Mouse (Mus musculus) ES-E14 (cell line): Measurements from ENCODE around the gene Gm38392. TPM values are rescaled to one million over a fixed set of nuclear protein-coding genes. Genes with fewer than 3 reads are reported as not detected.

Source experiments
- DNase-seq: peaks from one replicate; pipeline ENCODE4 v3.0.0-alpha.2; 2013; ENCODE audit warnings: low read depth, low spot score
- H3K27ac ChIP-seq: 2 replicates; pipeline ENCODE4 v1.5.1; 2012; ENCODE audit warnings: low read depth, mild to moderate bottlenecking, low read length, moderate library complexity, mixed read lengths; ENCODE audit not compliant: poor library complexity, insufficient read depth, severe bottlenecking
- H3K36me3 ChIP-seq: 2 replicates; pipeline ENCODE4 v1.6.1; 2012; ENCODE audit warnings: mild to moderate bottlenecking, low read length, moderate library complexity, mixed read lengths; ENCODE audit not compliant: control insufficient read depth, poor library complexity, insufficient read depth, severe bottlenecking
- H3K4me1 ChIP-seq, 2 experiments: fragments of 150-350 bp in 1 of 2; sonication (generic) in 1 of 2; 2 replicates each; pipeline ENCODE4 v1.6.1; 2012; ENCODE audit warnings: low read length in 2 of 2, mild to moderate bottlenecking in 1 of 2, mixed read lengths in 1 of 2; ENCODE audit not compliant: control insufficient read depth in 2 of 2, insufficient read depth in 2 of 2, poor library complexity in 1 of 2
- H3K4me3 ChIP-seq, 2 experiments: fragments of 150-350 bp in 1 of 2; sonication (generic) in 1 of 2; 2 replicates each; pipeline ENCODE4 v1.5.1; 2012; ENCODE audit warnings: low read length in 2 of 2, low read depth in 1 of 2, mild to moderate bottlenecking in 1 of 2, mixed read lengths in 1 of 2; ENCODE audit not compliant: insufficient read depth in 1 of 2, poor library complexity in 1 of 2, severe bottlenecking in 1 of 2
- H3K9ac ChIP-seq: 2 replicates; pipeline ENCODE4 v1.6.1; 2012; ENCODE audit warnings: low read depth, mild to moderate bottlenecking, low read length, mixed read lengths; ENCODE audit not compliant: poor library complexity, insufficient read depth, severe bottlenecking
- H3K9me3 ChIP-seq: fragments of 150-350 bp; sonication (generic); 2 replicates; pipeline ENCODE4 v1.6.1; 2012; ENCODE audit warnings: low read depth, mild to moderate bottlenecking, low read length; ENCODE audit not compliant: control insufficient read depth, insufficient read depth
- CHD2 ChIP-seq: IDR thresholded peaks from 2 replicates; pipeline ENCODE4 v1.6.1; 2014; ENCODE audit warnings: mild to moderate bottlenecking, low read depth, low read length, inconsistent platforms
- HCFC1 ChIP-seq: IDR thresholded peaks from 2 replicates; pipeline ENCODE4 v1.6.1; 2012; ENCODE audit warnings: low read length, inconsistent platforms, borderline replicate concordance; ENCODE audit not compliant: insufficient read depth
- MAFK ChIP-seq: IDR thresholded peaks from 2 replicates; pipeline ENCODE4 v1.6.1; 2014; ENCODE audit warnings: mild to moderate bottlenecking, low read depth, low read length, inconsistent platforms; ENCODE audit not compliant: insufficient read depth
- ZC3H11A ChIP-seq: IDR thresholded peaks from 2 replicates; pipeline ENCODE4 v1.6.1; 2012; ENCODE audit warnings: low read depth, mild to moderate bottlenecking, inconsistent platforms, low read length, borderline replicate concordance
- ZNF384 ChIP-seq: IDR thresholded peaks from 2 replicates; pipeline ENCODE4 v1.6.1; 2012; ENCODE audit warnings: low read depth, low read length, inconsistent platforms
- in situ Hi-C, 2 experiments: fragments of 600-800 bp; cut with MboI; formaldehyde crosslinking; loops; one replicate each; pipeline ENCODE4 v1.15.1; 2025; ENCODE audit warnings: low sequenced_read_pairs in 2 of 2, inconsistent platforms in 1 of 2; ENCODE audit not compliant: unreplicated experiment in 2 of 2
- total RNA-seq: library from RNA; depleted of rRNA; stranded (reverse); fragments of 300-350 nt; gene quantifications from 2 replicates; pipeline ENCODE4 v1.2.3, GENCODE M21; 2012

Gm38392 gene
- total RNA-seq, 1 experiment = 2.4 TPM

GRCm38 (mm10) chr3:88232301-88232702 is 54.7 kb downstream of the Gm38392 start:
- Histone ChIP-seq H3K36me3 (no peaks in the 10 kb centered on the region), H3K27ac (no peak overlapping the region), H3K4me3 (no peak overlapping the region), H3K4me1 (peaks cover 6 to 31% of the 10 kb centered on the region in 2 experiments; a peak in 3 of 4 replicates), H3K9me3 (no peaks in the 10 kb centered on the region), H3K9ac (no peak overlapping the region)
- TF ChIP-seq ZC3H11A (no peak), MAFK (no peak), HCFC1 (no peak), ZNF384 (no peak), CHD2 (no peak)
- in situ Hi-C loops = no loop called here
- DNase-seq = no peak

GRCm38 (mm10) chr3:88231061-88231641 is 55.9 kb downstream of the Gm38392 start:
- Histone ChIP-seq H3K4me3 (no peak overlapping the region), H3K36me3 (no peaks in the 10 kb centered on the region), H3K4me1 (peaks cover 6 to 31% of the 10 kb centered on the region in 2 experiments; a peak in 3 of 4 replicates), H3K9me3 (no peaks in the 10 kb centered on the region), H3K9ac (no peak overlapping the region), H3K27ac (no peak overlapping the region)
- in situ Hi-C loops = no loop called here
- DNase-seq = no peak
- TF ChIP-seq ZC3H11A (no peak), CHD2 (no peak), MAFK (no peak), ZNF384 (no peak), HCFC1 (no peak)

- in situ Hi-C loops = no loop called here
- no peak overlapping the region for H3K9ac ChIP-seq
- DNase-seq = no peak
- no peaks in the 10 kb centered on the region for H3K36me3 ChIP-seq
- H3K9me3 ChIP-seq = no peaks in the 10 kb centered on the region
- TF ChIP-seq ZC3H11A (no peak), CHD2 (no peak), MAFK (no peak), ZNF384 (no peak), HCFC1 (no peak)
- H3K4me1 ChIP-seq = peaks cover 6 to 27% of the 10 kb centered on the region in 2 experiments; a peak in 3 of 4 replicates
- no peak overlapping the region for H3K27ac ChIP-seq
- no peak overlapping the region for H3K4me3 ChIP-seq
Observed at GRCm38 (mm10) chr3:88230262-88231047, 56.6 kb downstream of the Gm38392 start.

- no peak for TF ChIP-seq ZC3H11A
- in situ Hi-C loops = no loop called here
- Histone ChIP-seq H3K4me3 (no peak overlapping the region), H3K27ac (no peak overlapping the region), H3K9me3 (no peaks in the 10 kb centered on the region), H3K36me3 (no peaks in the 10 kb centered on the region), H3K4me1 (peaks cover 6 to 27% of the 10 kb centered on the region in 2 experiments; a peak in 3 of 4 replicates), H3K9ac (no peak overlapping the region)
- no peak for DNase-seq
Observed at GRCm38 (mm10) chr3:88229526-88229925, 57.5 kb downstream of the Gm38392 start.

GRCm38 (mm10) chr3:88228906-88229305 is 58.1 kb downstream of the Gm38392 start:
- Histone ChIP-seq H3K27ac (no peak overlapping the region), H3K36me3 (no peaks in the 10 kb centered on the region), H3K4me3 (no peak overlapping the region), H3K4me1 (peaks cover 6 to 27% of the 10 kb centered on the region in 2 experiments; a peak in 3 of 4 replicates), H3K9me3 (no peaks in the 10 kb centered on the region), H3K9ac (no peak overlapping the region)
- in situ Hi-C loops = no loop called here
- no peak for DNase-seq
- no peak for TF ChIP-seq ZC3H11A
- no peak for TF ChIP-seq CHD2
- TF ChIP-seq ZNF384 = no peak
- no peak for TF ChIP-seq MAFK
- TF ChIP-seq HCFC1 = no peak
